Mouse (Mus musculus): ENCODE data around the gene Bpgm. TPM values are rescaled to one million over a fixed set of nuclear protein-coding genes. Genes with fewer than 3 reads are reported as not detected.

The Bpgm gene
- polyA plus RNA-seq (2017; shearing (Covaris generic)): 31.1 TPM

GRCm38 (mm10) chr6:34475974-34476794 is at the start of gene Bpgm:
Gene Bpgm, plus strand, starts transcription at chr6:34476207.

Other genes with a start within 250 kb of the Bpgm start
- gene Akr1b3, start 158.7 kb upstream of the Bpgm start, polyA plus RNA-seq (2017; shearing (Covaris generic)): 350 TPM
- gene Akr1b8, start 122.1 kb upstream of the Bpgm start, polyA plus RNA-seq (2017; shearing (Covaris generic)): 0.28 TPM
- 57.5 TPM for gene Akr1b10, start 92.0 kb upstream of the Bpgm start, polyA plus RNA-seq (2017; shearing (Covaris generic))
- gene Akr1b7, start 63.9 kb upstream of the Bpgm start, polyA plus RNA-seq (2017; shearing (Covaris generic)): not detected
- gene Cald1, start 122.3 kb downstream of the Bpgm start, polyA plus RNA-seq (2017; shearing (Covaris generic)): not detected